Mouse (Mus musculus) CH12.LX (cell line): Measurements from ENCODE around the gene Sart3.

Source experiments
- E2F4 ChIP-seq: IDR thresholded peaks from 2 replicates; pipeline ENCODE4 v1.6.1; 2011; ENCODE audit warnings: low read depth, low read length, improper control_type of control experiment; ENCODE audit not compliant: insufficient replicate concordance
- ZMIZ1 ChIP-seq: IDR thresholded peaks from 2 replicates; pipeline ENCODE4 v1.6.1; 2012; ENCODE audit warnings: low read depth, mild to moderate bottlenecking, inconsistent platforms, low read length, improper control_type of control experiment

DNA sequence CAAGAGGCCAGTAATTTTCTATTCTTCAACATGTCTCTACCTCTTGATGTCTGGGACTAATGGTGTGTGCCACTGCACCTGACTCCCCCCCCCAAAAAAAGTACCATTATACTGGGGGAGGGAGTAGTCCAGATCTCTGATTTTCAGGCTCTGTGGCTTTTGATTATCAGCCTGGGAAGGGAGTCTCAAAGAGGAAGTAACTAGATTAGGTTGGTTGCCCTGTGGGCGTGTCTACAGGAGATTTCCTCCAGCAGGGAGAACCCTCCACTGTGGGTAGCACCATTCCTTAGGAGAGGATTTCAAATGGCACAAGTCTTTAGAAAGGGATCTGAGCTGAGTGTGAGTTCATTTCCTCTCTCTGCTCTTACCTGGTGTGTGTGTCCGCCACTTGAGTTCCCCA, 40.3 kb upstream of the Sart3 start:
- no peak for TF ChIP-seq ZMIZ1
- TF ChIP-seq E2F4 = no peak
